Mouse (Mus musculus) cerebellum, adult 2 months (tissue): ENCODE results near the gene Bola1.

Experiments
- CTCF ChIP-seq: fragments of 200-500 bp; IDR thresholded peaks from 2 replicates; pipeline ENCODE4 v1.5.1; 2011; ENCODE audit warnings: low read depth, mild to moderate bottlenecking, control low read depth, low read length, moderate library complexity, borderline replicate concordance; ENCODE audit not compliant: insufficient read depth
- POLR2A ChIP-seq: fragments of 200-500 bp; IDR thresholded peaks from 2 replicates; pipeline ENCODE4 v1.6.1; 2011; ENCODE audit warnings: low read length, control low read depth, borderline replicate concordance; ENCODE audit not compliant: insufficient read depth

GRCm38 (mm10) chr3:96262979-96263550 lies 43.6 kb upstream of the Bola1 start, which contains the start of gene Hist2h4:
- no peak; the same call in 1 of the 2 replicates for TF ChIP-seq CTCF
- TF ChIP-seq POLR2A, result peak; percentile 100
